ENCODE assay signal across 8 mouse cellular contexts in the genomic region with DNA sequence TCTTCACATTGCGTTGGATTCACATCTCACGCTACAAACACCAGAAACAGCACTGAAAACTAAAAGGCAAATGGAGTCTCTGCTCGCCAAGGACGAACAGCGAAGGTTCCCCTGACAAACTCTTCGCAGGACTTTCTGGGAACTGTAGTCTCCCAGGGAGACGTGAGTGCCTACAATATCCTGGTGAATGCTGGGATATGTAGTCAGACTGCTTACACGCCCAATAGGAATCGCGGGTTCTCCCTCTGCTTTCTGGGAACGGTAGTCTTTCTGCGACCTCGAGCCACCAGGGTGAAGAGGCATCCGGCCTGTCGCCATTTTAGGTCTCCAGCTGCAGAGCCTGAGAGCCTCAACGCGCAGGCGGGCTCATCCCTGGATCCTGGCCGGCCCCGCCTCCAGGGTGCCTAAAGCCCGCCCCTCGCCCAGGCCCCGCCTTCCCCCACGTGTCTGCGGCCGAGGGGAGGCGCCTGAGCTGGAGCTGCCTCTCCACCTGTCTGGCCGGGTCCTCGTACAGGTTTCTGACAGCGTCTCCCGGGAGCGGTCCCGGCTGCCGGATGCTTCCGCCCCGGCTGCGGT. TPM values are rescaled to one million over a fixed set of nuclear protein-coding genes. Genes with fewer than 3 reads are reported as not detected.
DNase-seq lines count a peak whose midpoint lies in the region; ATAC-seq lines count a peak whose summit lies in the region.
"Not testable (repeated sequence)": the region's sequence is repeated elsewhere in the genome, so short reads cannot be mapped to it uniquely, and the experiment has no call there.

A gene (plus strand): TSS at position 202 of the 576 bp plus-strand sequence.

- H3K9me3 ChIP-seq in hindbrain, embryonic 16.5 days (ENCODE audit: control insufficient read depth, low read length) = not testable (repeated sequence)

- peak within 1 kb of the TSS; percentile 58 for H3K4me2 ChIP-seq in hindbrain, embryonic 16.5 days (ENCODE audit: low read length)

- not testable (repeated sequence) for H3K27me3 ChIP-seq in hindbrain, embryonic 16.5 days (replicated peaks; ENCODE audit: control insufficient read depth, insufficient read depth, low read length)

- H3K9ac ChIP-seq in hindbrain, embryonic 16.5 days (ENCODE audit: low read depth, low read length) = peak within 1 kb of the TSS; percentile 78

- H3K27ac ChIP-seq in hindbrain, embryonic 16.5 days (ENCODE audit: low read depth, low read length) = peak within 1 kb of the TSS; percentile 77
- H3K27ac ChIP-seq in macrophage = peak within 1 kb of the TSS; percentile 60

- under 1% methylated on average over 33 of the region's 37 CpGs for WGBS in hindbrain, embryonic 16.5 days
- under 1% methylated on average over 30 of the region's 37 CpGs for WGBS in macrophage (ENCODE audit: missing documents)

- H3K4me3 ChIP-seq in hindbrain, embryonic 16.5 days (ENCODE audit: low read length) = peak within 1 kb of the TSS; percentile 64
- peak within 1 kb of the TSS; percentile 32 for H3K4me3 ChIP-seq in macrophage (ENCODE audit: inconsistent target)

- H3K36me3 ChIP-seq in hindbrain, embryonic 16.5 days (ENCODE audit: control insufficient read depth, insufficient read depth, low read length); macrophage (ENCODE audit: inconsistent target): not testable (repeated sequence)

- DNase-seq in WW6 (ENCODE audit: low read depth, low spot score) = peak; percentile 82
- DNase-seq in cerebellum, postnatal 4 days (ENCODE audit: low spot score in 2 of 2) = peak; percentile 74 to 89
- DNase-seq in gastrocnemius, adult 18-20 months (ENCODE audit: low spot score) = peak; percentile 97
- DNase-seq in left cerebral cortex, adult 18-20 months (ENCODE audit: low spot score in 2 of 2) = peak; percentile 84 to 92
- peak; percentile 98 for DNase-seq in right cerebral cortex, adult 18-20 months
- DNase-seq in urinary bladder, postnatal 10 days (ENCODE audit: low spot score) = peak; percentile 68

- H3K4me1 ChIP-seq in hindbrain, embryonic 16.5 days (ENCODE audit: control insufficient read depth, insufficient read depth, low read depth, low read length) = not testable (repeated sequence)

- H3K79me2 ChIP-seq in macrophage (ENCODE audit: inconsistent target) = peaks cover 42% of the 10 kb centered on the region

- ATAC-seq in hindbrain, embryonic 16.5 days = peak; percentile 99

RNA-seq across cellular contexts. Expression of the gene that starts here (rescaled TPM):
- total RNA-seq in gastrocnemius, adult 18-20 months (2021) = 10 to 100 TPM; 33.8 to 36.0 TPM
- 20.1 and 21.0 TPM in 2 replicates for polyA plus RNA-seq in hindbrain, embryonic 16.5 days (2015; fragmentation: Nextera tagmentation; extraction: Ambion mirVana)
- 10 to 100 TPM; 16.4 to 18.3 TPM for total RNA-seq in left cerebral cortex, adult 18-20 months (2021)
- 10 to 100 TPM in 9 of 26 experiments, 1 to 10 TPM in 17; 3.0 to 14.7 (median 8.6) TPM for total RNA-seq in macrophage (2018; cell fraction: chromatin; rRNA removed)
- 10 to 100 TPM in 22 of 26 experiments, 1 to 10 TPM in 4; 9.4 to 17.2 (median 12.0) TPM for total RNA-seq in macrophage (2018; cell fraction: cytosol; rRNA removed)
- 10 to 100 TPM in 18 of 26 experiments, 1 to 10 TPM in 8; 5.1 to 26.8 (median 11.0) TPM for total RNA-seq in macrophage (2018; cell fraction: nucleus; rRNA removed)
- 9.5 to 11.5 TPM (median 10.7 TPM) in 3 replicates for polyA plus RNA-seq in macrophage (2018)

Comparison
In these comparisons a context has a peak if more than half of its experiments do, and no peak if none do; other contexts are left out.
1. Peak in every context shown above with its lines: DNase-seq, ATAC-seq, H3K4me3 ChIP-seq and H3K27ac ChIP-seq.